Mouse (Mus musculus) gastrocnemius, adult 18-20 months (tissue): ENCODE results near the gene Megf8. TPM values are rescaled to one million over a fixed set of nuclear protein-coding genes. Genes with fewer than 3 reads are reported as not detected.

Experiments
- DNase-seq: peaks from one replicate; pipeline ENCODE4 v3.0.0; 2021; ENCODE audit warnings: low spot score
- long read RNA-seq, 2 experiments: library from polyadenylated mRNA; stranded (forward); transcript quantifications; one replicate each; pipeline ENCODE4 v2.0.0; 2021
- total RNA-seq, 2 experiments: library from RNA; stranded (reverse); gene quantifications; 2 replicates each; pipeline ENCODE4 v1.2.3; 2021

Gene Megf8
- total RNA-seq, result 10 to 100 TPM; 20.3 to 22.0 TPM
- long read RNA-seq, experiment 1, full-length matches to known transcripts, result 2 of 21 reads
- long read RNA-seq, experiment 1, partial matches to known transcripts, result 19 of 21 reads
- long read RNA-seq, experiment 1, other reads (novel, unspliced or antisense), result 0 of 21 reads
- long read RNA-seq, experiment 2, partial matches to known transcripts, result 6 of 17 reads
- long read RNA-seq, experiment 2, other reads (novel, unspliced or antisense), result 11 of 17 reads

GRCm38 (mm10) chr7:25316532-25317445 lies at the start of gene Megf8:
Gene Megf8, plus strand, starts transcription at chr7:25317164.
- DNase-seq, result peak; percentile 97

GRCm38 (mm10) chr7:25267301-25267750 lies 49.6 kb upstream of the Megf8 start, which contains the start of gene Cic:
Gene Cic, plus strand, starts transcription at chr7:25267704.
- peak; percentile 100 for DNase-seq

- peak; percentile 100 for DNase-seq
Measured at GRCm38 (mm10) chr7:25267751-25268463, 49.1 kb upstream of the Megf8 start.

- no peak for DNase-seq
Measured at GRCm38 (mm10) chr7:25268588-25268987, 48.4 kb upstream of the Megf8 start.

- no peak for DNase-seq
Measured at GRCm38 (mm10) chr7:25269029-25269428, 47.9 kb upstream of the Megf8 start.

GRCm38 (mm10) chr7:25269545-25270271 lies 47.3 kb upstream of the Megf8 start:
- no peak for DNase-seq

GRCm38 (mm10) chr7:25270652-25271633 lies 46.0 kb upstream of the Megf8 start:
- no peak for DNase-seq

GRCm38 (mm10) chr7:25271651-25272444 lies 45.1 kb upstream of the Megf8 start:
- no peak for DNase-seq

- DNase-seq, result no peak
Measured at GRCm38 (mm10) chr7:25272445-25273258, 44.3 kb upstream of the Megf8 start.

GRCm38 (mm10) chr7:25273259-25274241 lies 43.4 kb upstream of the Megf8 start:
- DNase-seq, result no peak

- no peak for DNase-seq
Measured at GRCm38 (mm10) chr7:25274571-25274970, 42.4 kb upstream of the Megf8 start.

GRCm38 (mm10) chr7:25274996-25275395 lies 42.0 kb upstream of the Megf8 start:
- no peak for DNase-seq

GRCm38 (mm10) chr7:25275555-25276298 lies 41.2 kb upstream of the Megf8 start:
- no peak for DNase-seq

- DNase-seq, result no peak
Measured at GRCm38 (mm10) chr7:25277405-25277804, 39.6 kb upstream of the Megf8 start.

GRCm38 (mm10) chr7:25277998-25278340 lies 39.0 kb upstream of the Megf8 start:
- no peak for DNase-seq

GRCm38 (mm10) chr7:25278341-25279075 lies 38.5 kb upstream of the Megf8 start:
- DNase-seq, result peak; percentile 70
